27 mouse cellular contexts compared by ENCODE assay signal in the genomic region with DNA sequence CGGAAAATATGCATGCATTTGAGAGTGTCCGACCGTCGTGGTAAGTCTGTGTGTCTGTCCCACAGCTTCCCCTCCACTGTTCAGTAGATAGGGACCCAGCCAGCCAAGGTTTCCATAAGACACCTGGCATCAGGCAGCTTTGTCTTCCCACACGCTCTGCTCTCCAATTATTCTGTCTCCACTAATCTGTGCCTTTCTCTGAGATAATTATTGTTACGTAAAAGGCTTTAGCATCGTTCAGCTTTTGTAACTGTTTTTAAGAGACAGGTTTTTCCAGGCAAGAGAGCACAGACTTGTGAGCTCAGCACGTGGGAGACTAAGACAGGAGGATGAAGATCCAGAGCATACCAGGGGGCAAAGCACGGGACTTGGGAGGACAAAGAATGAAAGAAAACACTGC. TPM values are rescaled to one million over a fixed set of nuclear protein-coding genes. Genes with fewer than 3 reads are reported as not detected.
DNase-seq lines count a peak whose midpoint lies in the region; ATAC-seq and TF ChIP-seq lines count a peak whose summit lies in the region.
"Had no signal": no experiment of that assay in that cellular context is flagged by ENCODE, and none has a peak within 500 bp of the region (broad histone marks: within the 10 kb centered on the region; RNA-seq: fewer than 3 reads in every experiment).

No protein-coding gene starts in this region.

- no peaks in the 10 kb centered on the region for H3K36me3 ChIP-seq in stomach, embryonic 16.5 days (ENCODE audit: control insufficient read depth, insufficient read depth, low read length)
- no peaks in the 10 kb centered on the region for H3K36me3 ChIP-seq in kidney, embryonic 15.5 days
- H3K36me3 ChIP-seq: embryonic facial prominence, embryonic 15.5 days; forebrain, embryonic 10.5 days; heart, embryonic 10.5 days; hindbrain, embryonic 12.5 days had no signal

- CTCF ChIA-PET in Patski (lab: Charles Lee), result interaction anchor here (1.4 kb wide), 1 partner anchor 94 kb away, joined by 4 read pairs; no protein-coding TSS in a partner anchor

- peak overlapping the region; percentile 64 for H3K27ac ChIP-seq in stomach, embryonic 16.5 days (ENCODE audit: low read length)
- no peak overlapping the region for H3K27ac ChIP-seq in kidney, embryonic 15.5 days
- H3K27ac ChIP-seq: embryonic facial prominence, embryonic 15.5 days; forebrain, embryonic 10.5 days; heart, embryonic 10.5 days; hindbrain, embryonic 12.5 days had no signal

- H3K27me3 ChIP-seq in Patski, result peaks cover 3% of the 10 kb centered on the region
- peaks cover 13% of the 10 kb centered on the region; the same call in 1 of the 2 replicates for H3K27me3 ChIP-seq in stomach, embryonic 16.5 days (ENCODE audit: control insufficient read depth, insufficient read depth, low read length)
- peaks cover 38% of the 10 kb centered on the region for H3K27me3 ChIP-seq in kidney, embryonic 15.5 days

- peak; percentile 74 for DNase-seq in heart, adult 11 months
- DNase-seq in heart, adult 8-10 months (ENCODE audit: low spot score), result no peak
- peak; percentile 22 for DNase-seq in Patski (ENCODE audit: low read depth, low spot score)
- peak; percentile 78 for DNase-seq in brain, adult 2 months (ENCODE audit: low read depth, low spot score)
- no peak for DNase-seq in retina, embryonic 14.5 days (ENCODE audit: low spot score)
- no peak for DNase-seq in adrenal gland, adult 8-10 months
- DNase-seq: adrenal gland, postnatal 25 days; cerebellum, adult 2 months; cerebellum, postnatal 36 days; gastrocnemius, postnatal 10 days; heart, postnatal 10 days; heart, postnatal 4 days; kidney, adult 18-20 months had no signal

- POLR2A ChIA-PET in Patski (lab: Charles Lee), result no interaction called here

- in situ Hi-C loops in Patski (cut with MboI; ENCODE audit: low pct_unique_long_range_greater_than_20kb), result no loop called here

- WGBS in stomach, embryonic 16.5 days, result 65% methylated on average over 9 of the region's 9 CpGs
- 67% methylated on average over 9 of the region's 9 CpGs for WGBS in kidney, embryonic 15.5 days

- no peak overlapping the region for H3K9ac ChIP-seq in stomach, embryonic 16.5 days (ENCODE audit: low read length)
- no peak overlapping the region for H3K9ac ChIP-seq in kidney, embryonic 15.5 days
- H3K9ac ChIP-seq: embryonic facial prominence, embryonic 15.5 days; hindbrain, embryonic 12.5 days had no signal

- H3K4me1 ChIP-seq in stomach, embryonic 16.5 days (ENCODE audit: control insufficient read depth, insufficient read depth, low read length), result peaks cover 14% of the 10 kb centered on the region
- H3K4me1 ChIP-seq in kidney, embryonic 15.5 days, result peaks cover 21% of the 10 kb centered on the region

- H3K9me3 ChIP-seq in stomach, embryonic 16.5 days (replicated peaks; ENCODE audit: control insufficient read depth, low read length), result no peaks in the 10 kb centered on the region; the same call in 1 of the 2 replicates
- no peaks in the 10 kb centered on the region for H3K9me3 ChIP-seq in kidney, embryonic 15.5 days (replicated peaks)
- H3K9me3 ChIP-seq: embryonic facial prominence, embryonic 15.5 days; heart, embryonic 10.5 days had no signal

- no peak for ATAC-seq in Patski
- no peak for ATAC-seq in stomach, embryonic 16.5 days (ENCODE audit: insufficient read depth, low FRiP score)
- no peak for ATAC-seq in kidney, embryonic 15.5 days (replicated peaks; ENCODE audit: low FRiP score)
- ATAC-seq: activated CD4-positive, CD25-positive, alpha-beta regulatory T cell, adult 4 months; forebrain, embryonic 14.5 days; hindbrain, embryonic 16.5 days; inflammation-experienced regulatory T-cells, adult 6 months had no signal

- no peak overlapping the region for H3K4me2 ChIP-seq in stomach, embryonic 16.5 days (ENCODE audit: low read depth, low read length)
- H3K4me2 ChIP-seq in kidney, embryonic 15.5 days, result no peak overlapping the region
- H3K4me2 ChIP-seq: embryonic facial prominence, embryonic 15.5 days; hindbrain, embryonic 12.5 days had no signal

- no peak for TF ChIP-seq CTCF in Patski (IDR thresholded peaks at IDR 0.05)

- H3K4me3 ChIP-seq in stomach, embryonic 16.5 days (replicated peaks; ENCODE audit: low read length), result no peak overlapping the region
- H3K4me3 ChIP-seq in kidney, embryonic 15.5 days (replicated peaks), result no peak overlapping the region
- H3K4me3 ChIP-seq: embryonic facial prominence, embryonic 15.5 days; erythroblast, embryonic 14.5 days; forebrain, embryonic 10.5 days; heart, embryonic 10.5 days; hindbrain, embryonic 12.5 days had no signal

RNA-seq across cellular contexts. Expression of a gene that starts 3.9 kb away (rescaled TPM):
- 1 to 10 TPM; 1.4 to 3.2 (median 2.4) TPM for total RNA-seq in heart, adult 8-10 months (2022)
- polyA plus RNA-seq in Patski (2021), result 16.6 TPM
- polyA plus RNA-seq in stomach, embryonic 16.5 days (2015; fragmentation: Nextera tagmentation; extraction: Ambion mirVana), result 34.8 and 46.2 TPM in 2 replicates
- polyA plus RNA-seq in kidney, embryonic 15.5 days (2015; fragmentation: Nextera tagmentation; extraction: Ambion mirVana), result 4.8 and 6.9 TPM in 2 replicates
- 10 to 100 TPM; 12.1 to 15.1 (median 12.9) TPM for total RNA-seq in adrenal gland, adult 8-10 months (2022)
- polyA plus RNA-seq: activated CD4-positive, CD25-positive, alpha-beta regulatory T cell, adult 4 months; erythroblast, embryonic 14.5 days; inflammation-experienced regulatory T-cells, adult 6 months had no signal

RNA-seq across cellular contexts. Expression of a gene that starts 32.5 kb away (rescaled TPM):
- total RNA-seq in heart, adult 8-10 months (2022), result 10 to 100 TPM; 16.6 to 19.7 (median 16.8) TPM
- polyA plus RNA-seq in Patski (2021), result 12.6 TPM
- polyA plus RNA-seq in stomach, embryonic 16.5 days (2015; fragmentation: Nextera tagmentation; extraction: Ambion mirVana), result 27.8 and 35.6 TPM in 2 replicates
- polyA plus RNA-seq in kidney, embryonic 15.5 days (2015; fragmentation: Nextera tagmentation; extraction: Ambion mirVana), result 20.0 and 24.2 TPM in 2 replicates
- total RNA-seq in adrenal gland, adult 8-10 months (2022), result 10 to 100 TPM; 16.9 to 36.6 (median 26.4) TPM

RNA-seq across cellular contexts. Expression of a gene that starts 51.3 kb away (rescaled TPM):
- 1 to 10 TPM; 1.2 to 2.0 (median 1.5) TPM for total RNA-seq in heart, adult 8-10 months (2022)
- 4.3 TPM for polyA plus RNA-seq in Patski (2021)
- polyA plus RNA-seq in stomach, embryonic 16.5 days (2015; fragmentation: Nextera tagmentation; extraction: Ambion mirVana), result 0.25 and 0.34 TPM in 2 replicates
- not detected in 2 replicates for polyA plus RNA-seq in kidney, embryonic 15.5 days (2015; fragmentation: Nextera tagmentation; extraction: Ambion mirVana)
- 1 to 10 TPM; 3.3 to 4.7 (median 3.4) TPM for total RNA-seq in adrenal gland, adult 8-10 months (2022)
- total RNA-seq: CH12.LX; granulocyte monocyte progenitor cell, adult 5-6 weeks had no signal
- polyA plus RNA-seq: embryonic facial prominence, embryonic 15.5 days; erythroblast, embryonic 14.5 days; forebrain, embryonic 10.5 days; forebrain, embryonic 14.5 days; heart, embryonic 10.5 days; heart, embryonic 14.5 days; hindbrain, embryonic 12.5 days; hindbrain, embryonic 16.5 days had no signal

Comparison
In these comparisons a context has a peak if more than half of its experiments do, and no peak if none do; other contexts are left out.
1. DNase-seq: peak in heart, adult 11 months (single experiment), Patski (single experiment) and brain, adult 2 months (single experiment); none in heart, adult 8-10 months (single experiment), retina, embryonic 14.5 days (single experiment) and adrenal gland, adult 8-10 months (single experiment).